Mouse (Mus musculus): ENCODE results near the gene Zbtb20.
"Not testable (repeated sequence)": the region's sequence is repeated elsewhere in the genome, so short reads cannot be mapped to it uniquely, and the experiment has no call there.

Gene Zbtb20

DNA sequence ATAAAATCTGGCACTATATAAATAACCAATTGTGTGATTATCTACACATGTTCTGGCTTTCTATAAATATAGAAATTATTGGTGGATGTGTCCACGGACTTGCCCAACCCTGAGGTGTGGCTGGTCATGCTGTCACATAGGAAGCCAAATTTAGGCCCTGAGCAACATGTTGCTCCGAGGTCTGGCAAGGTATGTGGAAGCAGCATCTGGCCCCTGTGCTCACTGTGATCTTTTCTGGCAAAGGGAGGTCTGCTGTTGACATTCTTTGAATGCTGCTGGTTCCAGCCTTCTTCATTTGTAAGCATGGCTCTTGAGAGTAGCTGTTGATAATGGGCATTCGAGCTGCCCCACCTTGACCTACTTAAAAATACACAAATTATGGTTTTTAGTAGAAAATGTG, 35.0 kb downstream of the Zbtb20 start:
- no peak for DNase-seq (ENCODE audit: low read depth, low spot score)

DNA sequence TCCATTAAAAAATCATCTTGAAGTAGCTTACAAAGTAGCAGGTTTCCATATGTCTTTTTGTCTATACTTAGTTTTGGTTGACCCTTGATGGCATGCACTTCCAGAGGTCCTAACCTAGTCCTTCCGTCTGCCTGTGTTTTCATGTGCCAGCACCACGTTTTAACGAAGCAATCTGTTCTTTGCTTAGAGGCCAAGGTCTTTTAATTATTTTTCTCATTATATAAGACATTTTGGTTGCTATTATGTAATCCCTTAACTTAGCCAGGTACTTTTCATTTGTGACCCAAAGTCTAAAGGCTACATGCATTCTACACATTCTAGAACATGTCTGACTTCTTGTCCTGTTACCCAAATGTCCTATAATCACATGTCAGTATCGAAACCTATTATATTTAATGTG, 35.6 kb downstream of the Zbtb20 start:
- DNase-seq (ENCODE audit: low read depth, low spot score) = no peak

GRCm38 (mm10) chr16:42911815-42912214, 36.1 kb downstream of the Zbtb20 start:
- no peak for DNase-seq (ENCODE audit: low read depth, low spot score)

DNA sequence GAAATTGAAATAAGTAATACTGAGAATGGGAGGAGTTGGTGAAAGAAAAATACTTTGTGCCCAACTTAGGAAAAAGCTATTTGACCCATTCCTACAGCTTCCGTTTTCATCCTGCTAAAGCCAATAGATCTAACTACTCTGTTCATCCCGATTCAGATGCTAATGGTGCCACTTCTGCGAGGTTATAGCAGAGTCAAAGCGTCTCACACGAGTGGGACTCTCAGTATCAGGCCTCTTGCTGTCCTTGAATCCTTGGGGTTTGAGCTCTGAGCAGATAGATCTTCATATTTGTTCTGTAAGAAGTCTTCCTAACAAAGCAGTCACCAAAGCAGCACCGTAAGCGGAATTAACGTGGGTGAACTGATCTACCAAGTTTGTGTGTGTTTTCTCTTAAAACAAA, 37.6 kb downstream of the Zbtb20 start:
- DNase-seq (ENCODE audit: low read depth, low spot score) = no peak

DNA sequence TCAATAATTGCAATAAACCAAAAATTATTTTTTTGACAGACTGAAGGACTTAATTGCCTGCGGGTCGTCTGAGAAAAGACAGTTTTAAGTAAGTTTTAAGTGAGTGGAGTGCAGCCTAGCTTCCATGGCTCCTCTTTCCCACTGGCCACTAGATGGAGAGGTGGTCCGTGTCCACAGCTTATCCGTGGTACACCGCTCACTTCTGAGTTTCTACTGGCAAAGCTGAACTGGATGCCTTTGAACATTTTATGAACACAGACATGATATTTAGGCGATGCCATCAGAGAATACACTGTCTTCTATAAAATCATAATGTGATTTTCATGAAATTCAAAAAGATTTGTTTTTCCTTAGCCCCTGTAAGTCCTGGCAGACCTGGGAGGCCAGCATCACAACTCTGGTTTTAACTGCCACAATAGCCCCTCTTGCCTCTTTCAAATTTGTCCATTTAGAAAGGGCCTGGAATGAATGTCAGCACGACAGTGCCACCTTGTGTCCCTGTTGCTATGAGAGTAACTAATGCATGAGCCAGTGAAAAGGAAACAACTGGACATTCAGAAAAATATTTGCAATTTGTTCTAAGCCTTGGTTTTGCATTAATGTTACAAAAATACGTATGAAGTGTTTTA, 38.9 kb downstream of the Zbtb20 start:
- no peak for DNase-seq (ENCODE audit: low read depth, low spot score)

- no peak for DNase-seq (ENCODE audit: low read depth, low spot score)
Measured at GRCm38 (mm10) chr16:42919992-42920760, 44.5 kb downstream of the Zbtb20 start.

- DNase-seq (ENCODE audit: low read depth, low spot score) = no peak
Measured at GRCm38 (mm10) chr16:42921436-42921835, 45.8 kb downstream of the Zbtb20 start.

DNA sequence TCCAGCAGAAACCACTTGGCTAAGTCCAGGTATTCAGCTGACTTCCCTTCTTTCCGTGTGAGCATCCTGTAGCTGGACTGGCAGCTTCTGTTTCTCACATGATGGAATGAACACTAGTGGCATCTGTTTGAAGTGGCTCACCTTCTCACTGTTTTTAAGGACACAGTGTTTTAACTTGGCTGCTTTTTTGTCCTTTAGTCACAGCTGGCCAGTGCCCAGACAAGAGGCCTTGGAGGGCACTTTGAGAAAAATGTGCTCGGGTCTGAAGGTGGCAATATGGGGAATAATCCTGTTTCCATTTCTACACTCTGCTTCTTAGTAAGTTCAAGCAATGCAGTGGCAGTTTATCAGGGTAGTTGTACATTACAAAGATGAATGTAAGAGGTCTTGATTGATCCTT, 62.5 kb downstream of the Zbtb20 start:
- DNase-seq (ENCODE audit: low read depth, low spot score) = no peak

GRCm38 (mm10) chr16:42947016-42947415, 71.3 kb downstream of the Zbtb20 start:
- DNase-seq (ENCODE audit: low read depth, low spot score) = no peak

GRCm38 (mm10) chr16:42955401-42955800, 79.7 kb downstream of the Zbtb20 start:
- DNase-seq (ENCODE audit: low read depth, low spot score) = not testable (repeated sequence)

- no peak for DNase-seq (ENCODE audit: low read depth, low spot score)
Measured at GRCm38 (mm10) chr16:42972872-42973271, 97.2 kb downstream of the Zbtb20 start.

DNA sequence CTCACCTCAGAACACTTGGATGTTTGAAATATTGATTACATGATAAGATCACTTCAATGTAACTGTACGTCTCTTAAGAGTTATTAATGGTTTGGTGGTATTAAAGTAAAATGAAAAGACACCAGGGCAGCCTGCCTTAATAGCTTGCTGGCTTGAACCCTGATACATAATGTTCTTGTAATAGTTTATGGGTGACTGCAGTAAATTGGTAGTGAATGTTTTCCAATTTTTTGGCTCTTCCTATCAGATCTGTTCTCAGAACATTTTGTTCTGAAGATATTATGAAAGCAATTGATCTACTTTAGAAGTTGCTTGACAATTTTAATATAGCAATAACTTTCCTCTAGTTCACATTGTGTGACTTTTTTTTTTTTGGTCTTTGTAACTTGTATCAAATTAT, 123.2 kb downstream of the Zbtb20 start:
- no peak for DNase-seq (ENCODE audit: low read depth, low spot score)

DNA sequence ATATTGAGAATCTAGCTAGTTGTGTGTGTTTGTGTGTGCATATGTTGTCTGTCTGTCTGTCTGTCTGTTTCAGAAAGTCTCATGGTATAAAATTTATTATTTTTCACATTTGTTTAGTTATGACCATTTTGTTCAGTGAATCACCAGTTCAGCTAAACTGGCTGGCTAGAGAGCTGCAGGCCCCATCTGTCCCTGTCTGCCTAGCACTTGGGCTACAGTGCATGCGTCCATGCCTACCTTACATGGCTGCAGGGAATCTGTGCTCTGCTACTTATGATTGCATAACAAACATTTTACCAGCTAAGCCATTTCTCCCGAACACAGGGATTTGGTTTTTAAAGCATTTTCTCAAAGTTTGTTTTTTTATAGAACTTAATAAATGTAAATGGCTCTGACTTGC, 150.7 kb downstream of the Zbtb20 start:
- no peak for DNase-seq (ENCODE audit: low read depth, low spot score)

DNA sequence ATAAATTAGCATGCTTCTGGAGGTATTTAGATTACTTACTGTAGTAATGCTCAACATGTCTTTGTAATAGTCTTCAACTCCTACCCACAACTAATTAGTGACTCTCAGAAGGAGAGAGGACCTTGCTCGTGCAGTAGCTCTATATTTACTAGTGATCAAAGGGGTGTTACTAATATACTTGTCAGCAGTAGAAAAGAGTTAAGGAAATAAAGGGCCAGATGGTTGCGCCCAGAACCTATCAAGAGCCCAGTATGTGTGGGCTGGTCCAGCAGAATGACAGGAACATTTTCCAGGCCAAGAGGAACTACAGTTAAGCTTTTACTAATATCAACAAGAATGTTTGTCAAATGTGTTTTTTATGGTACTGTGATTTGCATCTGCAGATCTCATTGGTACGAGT, 153.6 kb downstream of the Zbtb20 start:
- DNase-seq (ENCODE audit: low read depth, low spot score) = no peak

GRCm38 (mm10) chr16:43035709-43036108, 160.0 kb downstream of the Zbtb20 start:
- DNase-seq (ENCODE audit: low read depth, low spot score) = no peak

- DNase-seq (ENCODE audit: low read depth, low spot score) = no peak
Measured at GRCm38 (mm10) chr16:43036510-43036909, 160.8 kb downstream of the Zbtb20 start.

- DNase-seq (ENCODE audit: low read depth, low spot score) = no peak
Measured at GRCm38 (mm10) chr16:43037320-43037719, 161.6 kb downstream of the Zbtb20 start.

DNA sequence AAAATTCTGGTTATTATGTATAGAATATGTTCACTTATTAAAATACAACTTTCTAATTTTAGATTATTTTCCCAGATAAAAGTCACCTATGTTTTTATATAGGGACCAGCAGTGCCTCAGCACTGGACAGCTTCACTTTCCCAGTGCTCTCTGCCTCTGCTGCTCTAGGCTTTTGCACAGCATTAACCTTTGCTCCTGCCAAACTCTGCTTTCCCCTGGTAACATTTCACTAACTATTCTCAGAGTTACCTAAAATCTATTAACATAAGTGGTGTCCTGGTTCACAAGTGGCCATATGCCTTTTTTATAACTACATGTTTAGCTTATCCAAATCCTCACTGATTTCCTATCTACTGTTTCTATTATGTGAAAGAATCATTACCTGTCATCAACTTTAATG, 169.9 kb downstream of the Zbtb20 start:
- DNase-seq (ENCODE audit: low read depth, low spot score) = no peak

DNA sequence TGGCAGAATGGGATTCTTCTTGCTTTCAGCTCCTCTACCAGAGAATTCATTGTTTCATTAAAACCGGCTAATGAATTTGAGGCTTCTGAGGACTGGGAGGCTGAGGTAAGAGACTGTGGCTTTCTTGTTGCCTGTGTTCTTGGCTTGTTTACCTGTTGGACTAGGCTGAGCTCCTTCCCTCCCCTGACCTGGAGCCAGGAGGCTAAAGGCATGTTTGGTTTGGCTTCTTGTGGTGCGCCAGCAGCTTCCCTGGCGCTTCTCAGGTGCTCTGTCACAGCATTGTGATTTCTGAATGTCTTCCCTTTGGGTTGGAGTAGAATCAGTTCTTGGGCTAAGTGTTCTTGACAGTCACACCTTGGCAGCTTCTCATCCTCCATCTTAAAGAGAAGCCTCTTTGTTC, 171.0 kb downstream of the Zbtb20 start:
- no peak for DNase-seq (ENCODE audit: low read depth, low spot score)

- no peak for DNase-seq (ENCODE audit: low read depth, low spot score)
Measured at GRCm38 (mm10) chr16:43069666-43070295, 194.1 kb downstream of the Zbtb20 start.

DNA sequence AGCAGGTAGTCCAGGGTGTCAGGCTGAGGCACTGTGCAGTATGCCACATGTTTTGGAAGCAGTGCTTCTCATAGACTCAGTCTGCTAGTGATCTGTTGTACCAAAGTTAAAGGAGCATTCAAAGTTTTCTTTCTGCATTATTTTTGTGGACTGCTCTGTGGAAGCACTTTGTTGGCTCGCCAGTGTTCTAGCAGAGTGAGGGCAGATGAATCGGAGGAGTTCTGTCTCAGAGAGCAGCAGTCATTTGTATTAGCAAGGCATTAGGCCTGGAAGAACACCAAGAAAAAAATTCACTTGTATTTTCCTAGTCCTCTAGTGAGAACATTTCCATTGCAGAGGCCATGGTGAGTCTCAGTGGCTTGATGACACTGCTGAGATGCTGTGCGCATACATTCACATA, 196.2 kb downstream of the Zbtb20 start:
- DNase-seq (ENCODE audit: low read depth, low spot score) = no peak

GRCm38 (mm10) chr16:43072818-43073594, 197.3 kb downstream of the Zbtb20 start:
- DNase-seq (ENCODE audit: low read depth, low spot score) = no peak

All from c-Kit-negative CD71-positive TER-119-positive erythroid progenitor cells, embryonic 14.5 days (primary cell).